ENCODE assay signal across 17 mouse cellular contexts in genomic region chr8:92703375-92703774, GRCm38 (mm10). TPM values are rescaled to one million over a fixed set of nuclear protein-coding genes. Genes with fewer than 3 reads are reported as not detected.
DNase-seq lines count a peak whose midpoint lies in the region; ATAC-seq lines count a peak whose summit lies in the region.
"Had no signal": no experiment of that assay in that cellular context is flagged by ENCODE, and none has a peak within 500 bp of the region (broad histone marks: within the 10 kb centered on the region; RNA-seq: fewer than 3 reads in every experiment).

No protein-coding gene starts in this region.

- no peak overlapping the region for H3K27ac ChIP-seq in heart, embryonic 10.5 days
- peak overlapping the region; percentile 50; the same call in 1 of the 2 replicates for H3K27ac ChIP-seq in heart, embryonic 13.5 days (replicated peaks)
- H3K27ac ChIP-seq: hindbrain, embryonic 13.5 days; kidney, postnatal 0 days; limb, embryonic 13.5 days; liver, embryonic 14.5 days had no signal

- H3K36me3 ChIP-seq in heart, embryonic 10.5 days, result no peaks in the 10 kb centered on the region
- no peaks in the 10 kb centered on the region for H3K36me3 ChIP-seq in heart, embryonic 13.5 days
- H3K36me3 ChIP-seq: hindbrain, embryonic 13.5 days; limb, embryonic 13.5 days had no signal

- intact Hi-C loops in heart, postnatal 14 days (cut with DNase I), result no loop called here

- H3K9me3 ChIP-seq in heart, embryonic 10.5 days, result no peaks in the 10 kb centered on the region
- no peaks in the 10 kb centered on the region for H3K9me3 ChIP-seq in heart, embryonic 13.5 days
- H3K9me3 ChIP-seq: hindbrain, embryonic 13.5 days; limb, embryonic 13.5 days had no signal

- 70% methylated on average over 3 of the region's 3 CpGs for WGBS in heart, embryonic 10.5 days
- 69% methylated on average over 3 of the region's 3 CpGs for WGBS in heart, embryonic 13.5 days

- peak; percentile 31 to 63 for DNase-seq in cerebellum, postnatal 25 days
- DNase-seq in cerebellum, adult 9-11 months, result no peak
- peak; percentile 52 for DNase-seq in heart, adult 8-10 months (ENCODE audit: low spot score)
- no peak for DNase-seq in heart, embryonic 10.5 days (ENCODE audit: low spot score)
- DNase-seq in heart, postnatal 14 days, result peak; percentile 43
- no peak for DNase-seq in T-cell, adult 2 months (ENCODE audit: low spot score)
- DNase-seq: gastrocnemius, postnatal 25 days; layer of hippocampus, adult 9-11 months; midbrain, embryonic 14.5 days; thymus, postnatal 14 days had no signal

- no peak overlapping the region for H3K4me2 ChIP-seq in heart, embryonic 13.5 days
- H3K4me2 ChIP-seq: hindbrain, embryonic 13.5 days; limb, embryonic 13.5 days had no signal

- H3K9ac ChIP-seq in heart, embryonic 13.5 days, result no peak overlapping the region
- H3K9ac ChIP-seq: hindbrain, embryonic 13.5 days; limb, embryonic 13.5 days; liver, embryonic 14.5 days had no signal

- H3K4me3 ChIP-seq in heart, embryonic 10.5 days, result no peak overlapping the region
- H3K4me3 ChIP-seq in heart, embryonic 13.5 days, result no peak overlapping the region
- H3K4me3 ChIP-seq: hindbrain, embryonic 13.5 days; limb, embryonic 13.5 days had no signal

- ATAC-seq in heart, embryonic 13.5 days (ENCODE audit: extremely low read depth, insufficient number of reproducible peaks, low FRiP score, low TSS enrichment), result no peak

- 0 out of 2 replicates have a peak, but pooled peaks cover 3% of the 10 kb centered on the region for H3K4me1 ChIP-seq in heart, embryonic 10.5 days
- H3K4me1 ChIP-seq in heart, embryonic 13.5 days, result 0 out of 2 replicates have a peak, but pooled peaks cover 3% of the 10 kb centered on the region
- H3K4me1 ChIP-seq: hindbrain, embryonic 13.5 days had no signal

- H3K27me3 ChIP-seq in heart, embryonic 10.5 days (ENCODE audit: insufficient read depth, poor library complexity, severe bottlenecking), result no peaks in the 10 kb centered on the region
- no peaks in the 10 kb centered on the region for H3K27me3 ChIP-seq in heart, embryonic 13.5 days (replicated peaks)
- H3K27me3 ChIP-seq: limb, embryonic 13.5 days had no signal

RNA-seq across cellular contexts. Expression of gene Irx6, which starts 29.3 kb away (rescaled TPM):
- not detected for total RNA-seq in heart, adult 8-10 months (2022)
- 2.9 and 4.9 TPM in 2 replicates for polyA plus RNA-seq in heart, embryonic 10.5 days (2016; fragmentation: Nextera tagmentation; extraction: Ambion mirVana)
- polyA plus RNA-seq in heart, embryonic 13.5 days (2015; fragmentation: Nextera tagmentation; extraction: Ambion mirVana), result 1.8 and 2.2 TPM in 2 replicates
- total RNA-seq in heart, postnatal 14 days (2021), result not detected
- total RNA-seq: gastrocnemius, postnatal 25 days; neutrophil, adult 5-6 weeks had no signal
- polyA plus RNA-seq: intestine, embryonic 14.5 days had no signal

Comparison
In these comparisons a context has a peak if more than half of its experiments do, and no peak if none do; other contexts are left out.
1. DNase-seq: peak in cerebellum, postnatal 25 days (2 of 2), heart, adult 8-10 months (single experiment) and heart, postnatal 14 days (2 of 2); none in cerebellum, adult 9-11 months (single experiment), heart, embryonic 10.5 days (single experiment) and T-cell, adult 2 months (single experiment).